Mouse (Mus musculus): ENCODE measurements at regions not wholly inside any gene's neighbourhood (a gene's known extent, or its start where the extent isn't known, plus 50 kb on each side); places are given as distances from the start of the nearest gene placed in this dataset.

- DNase-seq (ENCODE audit: low spot score in 2 of 2), result no peak
Measured at GRCm38 (mm10) chr13:80946034-80946433, 62.9 kb downstream of the Arrdc3 start.

DNA sequence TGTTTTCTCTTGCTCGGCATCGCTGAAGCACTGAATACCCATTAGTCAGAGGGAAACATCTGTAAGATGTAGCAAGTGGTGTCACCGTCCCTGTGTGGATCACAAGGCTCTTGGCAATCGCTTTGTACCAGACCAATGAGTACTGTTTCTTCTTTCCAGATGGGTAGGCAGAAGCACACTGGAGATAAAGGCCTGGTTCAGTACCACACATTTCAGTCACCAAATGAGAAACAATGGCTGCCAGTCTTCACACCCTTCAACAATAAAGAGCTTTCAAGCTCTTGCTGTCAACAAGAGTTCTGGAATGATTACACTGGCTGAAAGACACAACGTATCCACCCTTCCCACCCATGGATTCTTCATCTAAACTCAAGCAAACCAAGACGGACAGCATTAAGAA lies 64.5 kb downstream of the Arrdc3 start:
- DNase-seq (ENCODE audit: low spot score in 2 of 2), result no peak

DNA sequence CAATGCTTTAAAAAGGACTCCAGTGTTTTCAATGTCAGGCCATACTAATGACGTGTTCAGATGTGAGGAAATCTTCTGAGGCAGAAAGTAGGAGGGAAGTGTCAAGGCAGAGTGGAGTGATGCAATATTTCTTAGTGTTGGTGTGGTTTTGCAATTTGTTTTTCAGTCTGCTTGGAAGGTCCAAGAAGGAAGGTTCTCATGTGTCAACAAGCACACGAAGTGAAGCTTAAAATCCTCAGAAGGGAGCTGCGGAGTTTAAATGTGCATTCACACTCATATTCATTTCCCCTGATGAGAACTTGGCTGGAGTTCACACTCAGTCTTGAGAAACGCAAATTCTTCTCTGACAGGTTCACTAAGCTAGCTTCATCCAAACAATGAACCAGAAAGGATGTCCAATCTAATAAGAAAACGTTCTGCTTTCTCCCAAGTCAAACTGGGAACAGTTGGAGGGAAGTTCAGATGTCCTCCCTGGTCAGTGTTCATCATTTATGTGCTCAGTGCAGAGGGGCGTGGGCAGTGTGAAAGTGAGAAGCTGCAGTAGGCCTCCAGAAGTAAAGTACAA lies 66.0 kb downstream of the Arrdc3 start:
- no peak for DNase-seq (ENCODE audit: low spot score in 2 of 2)

DNA sequence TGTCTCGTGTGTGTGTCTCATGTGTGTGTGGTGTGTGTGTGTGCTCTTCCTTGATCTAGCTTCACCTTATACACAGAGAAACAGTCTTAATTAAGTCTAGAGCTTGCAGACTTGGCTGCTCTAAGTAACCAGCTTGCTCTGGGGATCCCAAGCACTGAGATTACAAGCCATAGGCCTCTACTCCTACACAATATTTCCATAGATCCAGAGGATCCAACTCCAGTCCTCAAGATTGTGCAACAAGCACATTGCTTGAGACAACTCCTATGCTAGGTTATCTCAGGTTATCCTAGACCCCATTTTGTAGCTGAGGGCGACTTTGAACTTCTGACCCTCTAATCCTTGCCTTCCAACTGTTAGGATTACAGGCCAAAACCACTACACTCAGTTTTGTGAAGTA lies 67.1 kb downstream of the Arrdc3 start:
- no peak for DNase-seq (ENCODE audit: low spot score in 2 of 2)

DNA sequence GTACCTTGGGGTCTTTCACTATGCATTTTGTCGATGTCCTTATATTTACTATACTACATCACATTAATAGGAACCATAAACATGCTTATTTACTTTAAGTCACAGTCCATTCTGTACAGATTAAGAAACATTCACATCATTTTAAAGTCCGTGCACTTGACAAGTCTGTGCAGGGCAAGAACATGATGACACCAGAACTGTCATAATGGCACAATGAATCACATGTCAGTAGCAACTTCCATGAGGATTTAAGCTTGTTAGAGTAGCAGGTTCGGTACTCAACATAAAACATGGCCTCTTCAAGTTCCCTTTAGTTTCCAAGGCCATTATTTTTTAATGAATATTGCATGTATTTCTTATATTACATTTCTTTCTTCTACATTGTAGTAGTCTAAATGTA lies 67.6 kb downstream of the Arrdc3 start:
- no peak for DNase-seq (ENCODE audit: low spot score in 2 of 2)

- DNase-seq (ENCODE audit: low spot score in 2 of 2), result peak in 1 of 2 experiments; percentile 11
Measured at GRCm38 (mm10) chr13:80951327-80951726, 68.1 kb downstream of the Arrdc3 start.

DNA sequence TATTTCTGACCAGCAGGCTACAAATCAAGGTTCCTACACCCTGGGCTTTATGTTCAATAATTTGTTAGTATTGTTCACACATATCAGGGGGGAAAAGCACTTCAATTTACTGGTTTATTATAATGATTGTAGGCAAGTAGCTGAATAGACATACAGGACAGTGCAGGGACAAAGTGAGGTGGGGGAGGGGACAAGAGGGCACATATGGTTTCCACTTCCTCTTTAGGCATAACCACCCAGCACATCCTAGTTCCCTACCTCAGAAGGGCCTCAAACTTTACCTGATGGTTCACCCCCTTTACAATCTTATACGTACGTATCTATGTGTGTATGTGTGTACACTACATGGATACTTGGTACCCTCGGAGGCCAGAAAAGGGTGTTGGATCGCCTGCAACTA lies 69.7 kb downstream of the Arrdc3 start:
- DNase-seq (ENCODE audit: low spot score in 2 of 2), result no peak

DNA sequence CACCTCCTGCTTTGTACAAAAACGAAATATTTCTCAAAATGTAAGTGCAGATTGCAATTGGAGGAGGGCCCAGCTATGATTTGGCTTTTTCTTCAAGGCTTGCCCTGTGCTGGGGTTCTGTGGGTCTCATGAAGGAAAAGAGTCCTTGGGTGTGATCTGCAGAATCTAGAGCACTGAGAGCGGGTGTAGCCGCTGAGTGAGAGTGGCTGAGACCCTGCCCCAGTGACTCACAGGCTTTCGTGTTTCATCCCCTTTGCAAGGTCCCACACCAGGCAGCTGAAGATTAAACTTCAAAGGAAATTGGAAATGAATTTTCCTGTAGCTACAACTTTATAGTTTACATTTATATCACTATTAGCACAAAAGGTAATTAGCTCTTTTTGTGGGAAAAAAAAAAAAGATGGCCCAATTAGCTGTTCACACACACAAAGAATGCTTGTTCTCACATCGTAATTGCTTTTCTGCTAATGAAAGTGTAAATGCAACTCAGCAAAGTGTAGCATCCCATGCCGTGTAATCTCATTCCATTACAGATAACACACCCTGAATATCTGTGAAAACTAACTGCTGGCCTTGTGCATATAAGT lies 71.0 kb downstream of the Arrdc3 start:
- no peak for DNase-seq (ENCODE audit: low spot score in 2 of 2)

DNA sequence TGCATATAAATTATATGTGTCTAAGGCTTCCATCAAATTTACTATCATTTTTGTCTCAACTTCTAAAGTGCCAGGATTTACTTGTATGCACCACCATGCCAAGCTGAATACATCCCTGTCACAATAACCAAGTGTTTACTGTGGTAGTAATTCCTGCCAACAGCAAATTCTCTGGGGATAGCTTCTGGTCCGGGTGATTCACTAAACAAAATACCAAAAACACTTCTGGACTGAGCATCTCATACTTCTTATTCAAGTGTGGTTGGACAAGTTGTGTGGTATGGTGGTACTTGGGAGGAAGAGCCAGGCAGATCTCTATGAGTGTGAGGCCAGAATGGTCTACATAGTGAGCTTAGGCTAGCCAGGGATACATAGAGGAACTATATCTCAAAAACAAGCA lies 73.8 kb downstream of the Arrdc3 start:
- no peak for DNase-seq (ENCODE audit: low spot score in 2 of 2)

DNA sequence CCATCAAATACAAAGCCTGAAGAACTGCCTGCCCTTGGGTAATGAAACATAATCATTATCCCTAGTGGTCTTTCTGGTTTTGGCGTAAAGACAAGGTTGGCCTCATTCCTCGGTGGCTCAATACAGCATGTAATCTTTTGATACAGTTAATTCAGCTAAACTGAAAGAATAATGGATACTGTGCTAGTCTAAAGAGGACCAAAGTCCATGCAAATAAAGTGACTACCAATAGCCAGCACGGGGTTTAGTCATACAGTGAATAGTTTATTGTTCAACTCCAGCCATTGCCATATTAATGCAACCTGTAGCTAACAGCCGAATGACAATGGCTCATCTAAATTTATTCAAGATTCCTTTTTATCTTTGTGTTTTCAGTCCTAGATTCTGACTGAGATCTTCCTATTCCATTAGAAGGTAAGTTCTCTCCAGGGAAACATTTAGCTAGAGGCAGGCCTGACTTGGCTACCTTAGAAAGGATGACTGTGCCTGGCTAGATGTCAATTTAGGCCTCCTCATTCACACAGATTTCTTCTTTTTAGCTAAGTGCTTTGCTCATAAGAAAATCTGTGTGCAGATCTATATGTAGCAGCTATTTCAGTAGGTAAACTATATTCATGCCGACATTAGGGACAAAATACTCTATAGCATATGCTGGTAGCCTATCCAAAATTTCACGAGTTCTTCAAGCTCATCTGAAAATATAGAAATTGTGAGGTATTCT lies 74.4 kb downstream of the Arrdc3 start:
- no peak for DNase-seq (ENCODE audit: low spot score in 2 of 2)

DNA sequence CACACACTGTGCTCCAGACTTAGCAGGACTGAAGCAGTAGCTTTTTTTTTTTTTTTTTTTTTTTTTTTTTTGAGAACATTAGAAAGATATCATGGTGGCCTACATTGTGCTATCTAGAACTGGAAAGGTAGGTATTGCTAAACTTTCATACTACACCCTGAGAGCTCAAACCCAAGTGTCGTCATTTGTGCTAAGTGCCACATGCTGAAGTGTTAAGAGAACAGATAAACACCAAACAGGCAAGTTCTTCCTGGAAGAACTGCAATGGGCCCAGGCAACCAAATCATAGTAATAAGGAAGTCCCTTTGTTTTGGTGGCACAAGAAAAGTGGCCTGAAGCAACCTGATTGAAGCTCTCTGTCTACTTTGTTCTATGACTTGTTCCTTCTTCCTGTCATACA lies 76.6 kb downstream of the Arrdc3 start:
- DNase-seq (ENCODE audit: low spot score in 2 of 2), result no peak

DNA sequence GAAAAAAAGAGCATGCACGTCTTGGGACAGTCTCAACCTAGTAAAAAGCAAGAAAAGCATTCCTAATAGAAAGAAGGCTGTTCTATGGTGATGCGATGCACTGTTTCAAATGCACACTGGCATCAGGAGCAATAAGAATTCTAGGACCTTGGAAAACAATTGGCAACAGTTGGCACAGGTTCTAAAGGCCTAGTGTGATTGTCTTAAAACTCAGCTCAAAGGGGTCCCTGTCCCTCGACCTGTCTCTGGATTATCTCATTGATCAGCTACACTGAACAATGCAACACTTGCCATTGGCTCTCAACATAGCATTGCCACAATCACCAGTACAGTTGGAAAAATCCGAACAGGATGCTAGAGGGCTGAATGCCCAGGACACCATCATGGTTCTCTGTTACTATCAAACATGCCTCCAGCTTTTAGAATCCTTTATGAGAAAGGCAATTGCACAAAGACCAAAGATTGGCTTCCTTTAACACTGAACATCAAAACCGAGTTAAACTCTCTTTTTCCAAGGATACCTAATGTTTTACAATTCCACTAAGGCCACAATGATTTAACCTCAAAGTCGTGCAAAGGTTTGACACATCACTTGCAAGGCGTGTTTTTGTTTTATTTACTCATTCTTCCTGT lies 78.9 kb downstream of the Arrdc3 start:
- DNase-seq (ENCODE audit: low spot score in 2 of 2), result no peak

GRCm38 (mm10) chr13:80962789-80963590 lies 79.8 kb downstream of the Arrdc3 start:
- DNase-seq (ENCODE audit: low spot score in 2 of 2), result peak; percentile 32 to 49

GRCm38 (mm10) chr13:80963591-80963940 lies 80.4 kb downstream of the Arrdc3 start:
- no peak for DNase-seq (ENCODE audit: low spot score in 2 of 2)

DNA sequence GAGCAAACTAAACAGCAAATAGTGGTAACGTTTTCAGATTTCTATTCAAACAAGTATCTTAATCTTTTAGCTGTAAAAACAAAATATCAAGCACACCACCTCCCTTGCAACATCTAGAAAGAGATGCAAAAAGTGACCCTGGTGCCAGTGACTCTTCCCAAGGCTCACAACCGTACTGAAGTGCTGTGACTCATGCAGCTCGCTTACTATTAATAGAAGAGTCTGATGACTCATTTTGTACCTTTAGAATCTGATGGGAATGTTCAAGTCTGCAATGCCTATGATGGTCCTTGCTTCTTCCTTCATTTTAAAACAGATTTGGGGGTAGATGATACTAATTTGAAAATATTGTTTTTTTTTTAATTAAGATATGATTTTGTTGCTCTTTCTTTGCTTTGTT lies 88.5 kb downstream of the Arrdc3 start:
- no peak for DNase-seq (ENCODE audit: low spot score in 2 of 2)

DNA sequence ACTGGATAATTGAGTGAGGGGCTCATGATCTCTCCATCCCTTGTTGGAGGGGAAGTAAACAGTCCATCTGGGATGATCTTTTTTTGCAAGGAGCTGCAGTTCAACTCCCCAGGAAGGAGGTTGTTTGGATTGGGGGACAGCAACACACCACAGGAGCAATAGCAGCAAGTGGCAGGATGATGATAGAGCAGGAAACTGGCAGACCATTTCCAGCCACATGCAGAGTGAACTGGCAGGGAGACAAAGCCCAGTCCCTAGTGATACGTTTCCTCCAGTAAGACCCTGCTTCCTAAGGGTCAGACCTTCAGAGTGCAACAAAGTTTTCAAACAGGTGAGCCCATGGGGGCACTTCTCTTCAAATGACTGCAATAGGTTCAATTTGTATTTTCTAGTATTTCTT lies 91.2 kb downstream of the Arrdc3 start:
- no peak for DNase-seq (ENCODE audit: low spot score in 2 of 2)

- no peak for DNase-seq (ENCODE audit: low spot score in 2 of 2)
Measured at GRCm38 (mm10) chr13:80977266-80977665, 94.1 kb downstream of the Arrdc3 start.

DNA sequence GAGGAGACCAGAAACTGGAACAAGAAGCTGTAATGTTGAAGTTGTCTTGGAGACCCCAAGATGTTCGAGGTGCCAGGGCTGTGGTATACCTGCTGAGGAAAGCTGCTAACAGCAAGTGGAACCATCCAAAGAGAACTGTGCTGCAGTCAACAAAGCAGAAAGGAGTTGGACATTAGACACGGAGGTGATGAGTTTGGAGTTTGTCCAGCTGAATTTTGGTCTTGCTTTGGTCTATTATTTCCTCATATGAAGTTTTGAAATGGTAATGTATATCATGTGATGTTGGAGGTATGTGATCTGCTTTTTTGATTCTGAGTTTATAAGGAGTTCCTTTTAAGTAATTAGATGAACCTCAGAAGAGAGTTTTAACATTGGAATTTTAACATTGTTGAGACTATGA lies 98.0 kb downstream of the Arrdc3 start:
- DNase-seq (ENCODE audit: low spot score in 2 of 2), result no peak

GRCm38 (mm10) chr13:80986657-80987056 lies 103.5 kb downstream of the Arrdc3 start:
- no peak for DNase-seq (ENCODE audit: low spot score in 2 of 2)

GRCm38 (mm10) chr13:80989756-80990155 lies 106.6 kb downstream of the Arrdc3 start:
- no peak for DNase-seq (ENCODE audit: low spot score in 2 of 2)

- no peak for DNase-seq (ENCODE audit: low spot score in 2 of 2)
Measured at GRCm38 (mm10) chr13:80992342-80992741, 109.2 kb downstream of the Arrdc3 start.

Data from layer of hippocampus, postnatal 14 days (tissue).